8 mouse cellular contexts compared by ENCODE assay signal in the genomic region with DNA sequence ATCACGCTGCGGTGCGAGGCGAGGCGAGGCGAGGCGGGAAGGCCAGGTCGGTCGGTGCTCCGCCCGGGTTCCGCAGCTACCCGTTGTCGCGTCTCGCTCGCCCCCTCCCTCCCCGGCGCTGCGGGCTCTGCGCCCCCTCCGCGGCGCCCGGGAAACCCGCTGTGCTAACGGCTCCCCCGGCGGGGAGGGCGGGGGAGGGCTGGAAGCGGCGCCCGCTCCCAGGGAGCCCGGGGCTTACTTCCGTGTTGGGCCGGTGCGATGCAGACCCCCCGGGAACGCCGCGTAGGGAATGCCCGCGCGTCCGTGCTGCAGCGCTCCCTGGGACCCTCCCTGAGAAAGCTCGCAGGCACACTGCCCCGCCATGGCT. TPM values are rescaled to one million over a fixed set of nuclear protein-coding genes. Genes with fewer than 3 reads are reported as not detected.
A peak's percentile ranks its signal among the peaks of the same experiment; 100 is the strongest.
DNase-seq lines count a peak whose midpoint lies in the region; ATAC-seq and TF ChIP-seq lines count a peak whose summit lies in the region.
"Had no signal": no experiment of that assay in that cellular context is flagged by ENCODE, and none has a peak within 500 bp of the region (broad histone marks: within the 10 kb centered on the region; RNA-seq: fewer than 3 reads in every experiment).

No protein-coding gene starts in this region.

- TF ChIP-seq POLR2A in spleen, adult 2 months (IDR thresholded peaks at IDR 0.05; ENCODE audit: low read depth, low read length) = no peak; the same call in 1 of the 2 replicates

- WGBS in spleen, adult 2 months = 2% methylated on average over 44 of the region's 48 CpGs
- WGBS in forebrain, embryonic 13.5 days = 1% methylated on average over 42 of the region's 48 CpGs
- 0% methylated on average over 16 of the region's 48 CpGs for WGBS in liver, embryonic 12.5 days (ENCODE audit: insufficient replicate concordance)
- WGBS in stomach, embryonic 15.5 days = 0% methylated on average over 47 of the region's 48 CpGs

- H3K27me3 ChIP-seq in spleen, adult 2 months (ENCODE audit: control insufficient read depth, insufficient read depth, low read length) = no peaks in the 10 kb centered on the region
- no peaks in the 10 kb centered on the region for H3K27me3 ChIP-seq in forebrain, embryonic 13.5 days
- no peaks in the 10 kb centered on the region for H3K27me3 ChIP-seq in liver, embryonic 12.5 days (replicated peaks)
- H3K27me3 ChIP-seq in stomach, embryonic 15.5 days (replicated peaks) = no peaks in the 10 kb centered on the region

- intact Hi-C loops in left cerebral cortex, postnatal 25 days (cut with DNase I) = loop anchor here (5.0 kb wide), 1 partner anchor 95 kb away; no protein-coding TSS in a partner anchor
- intact Hi-C loops in left cerebral cortex, postnatal 36 days (cut with DNase I) = loop anchor here (2.0 kb wide), 1 partner anchor 140 kb away; no protein-coding TSS in a partner anchor

- peak; percentile 71 for ATAC-seq in forebrain, embryonic 13.5 days
- peak; percentile 54 for ATAC-seq in liver, embryonic 12.5 days
- peak; percentile 69 for ATAC-seq in stomach, embryonic 15.5 days (ENCODE audit: insufficient read depth, low FRiP score, low read depth)

- no peaks in the 10 kb centered on the region for H3K9me3 ChIP-seq in forebrain, embryonic 13.5 days (replicated peaks)
- no peaks in the 10 kb centered on the region for H3K9me3 ChIP-seq in liver, embryonic 12.5 days (replicated peaks)
- no peaks in the 10 kb centered on the region for H3K9me3 ChIP-seq in stomach, embryonic 15.5 days

- no peaks in the 10 kb centered on the region for H3K4me1 ChIP-seq in spleen, adult 2 months (ENCODE audit: control insufficient read depth, insufficient read depth, insufficient read length)
- H3K4me1 ChIP-seq in forebrain, embryonic 13.5 days = peaks cover 17% of the 10 kb centered on the region
- H3K4me1 ChIP-seq in liver, embryonic 12.5 days = peaks cover 29% of the 10 kb centered on the region
- H3K4me1 ChIP-seq in stomach, embryonic 15.5 days = peaks cover 3% of the 10 kb centered on the region; the same call in 1 of the 2 replicates

- H3K27ac ChIP-seq in spleen, adult 2 months (ENCODE audit: insufficient read depth, low read length) = peak overlapping the region; percentile 99
- peak overlapping the region; percentile 100 for H3K27ac ChIP-seq in forebrain, embryonic 13.5 days
- H3K27ac ChIP-seq in liver, embryonic 12.5 days = peak overlapping the region; percentile 97
- H3K27ac ChIP-seq in stomach, embryonic 15.5 days = peak overlapping the region; percentile 98

- H3K9ac ChIP-seq in forebrain, embryonic 13.5 days = peak overlapping the region; percentile 100
- H3K9ac ChIP-seq in liver, embryonic 12.5 days = peak overlapping the region; percentile 100
- H3K9ac ChIP-seq in stomach, embryonic 15.5 days = peak overlapping the region; percentile 59

- no peak for TF ChIP-seq CTCF in spleen, adult 2 months (IDR thresholded peaks at IDR 0.05; ENCODE audit: extremely low read depth, insufficient read depth, insufficient read length, insufficient replicate concordance)

- DNase-seq in spleen, adult 2 months (ENCODE audit: low read depth in 1 of 2, low spot score in 2 of 2) = peak in 1 of 2 experiments; percentile 74
- no peak for DNase-seq in spleen, postnatal 10 days (ENCODE audit: low spot score in 2 of 2)
- DNase-seq in left cerebral cortex, postnatal 25 days (ENCODE audit: low spot score in 2 of 2) = no peak
- no peak for DNase-seq in left cerebral cortex, postnatal 36 days (ENCODE audit: low spot score in 2 of 2)

- H3K4me3 ChIP-seq in spleen, adult 2 months (ENCODE audit: extremely low read depth, insufficient read depth, insufficient read length) = peak overlapping the region; percentile 85
- H3K4me3 ChIP-seq in forebrain, embryonic 13.5 days = peak overlapping the region; percentile 99
- peak overlapping the region; percentile 98 for H3K4me3 ChIP-seq in liver, embryonic 12.5 days
- peak overlapping the region; percentile 98 for H3K4me3 ChIP-seq in stomach, embryonic 15.5 days (replicated peaks)

- H3K36me3 ChIP-seq in spleen, adult 2 months (ENCODE audit: control insufficient read depth, insufficient read depth, low read length) = peaks cover 9% of the 10 kb centered on the region
- peaks cover 10% of the 10 kb centered on the region for H3K36me3 ChIP-seq in forebrain, embryonic 13.5 days (ENCODE audit: poor library complexity, severe bottlenecking)
- peaks cover 42% of the 10 kb centered on the region for H3K36me3 ChIP-seq in liver, embryonic 12.5 days
- peaks cover 2% of the 10 kb centered on the region for H3K36me3 ChIP-seq in stomach, embryonic 15.5 days

- H3K4me2 ChIP-seq in forebrain, embryonic 13.5 days = peak overlapping the region; percentile 59
- H3K4me2 ChIP-seq in liver, embryonic 12.5 days = peak overlapping the region; percentile 84
- peak overlapping the region; percentile 51 for H3K4me2 ChIP-seq in stomach, embryonic 15.5 days

RNA-seq across cellular contexts. Expression of a gene that starts 0.4 kb away (rescaled TPM):
- 163 and 210 TPM in 2 replicates for polyA plus RNA-seq in spleen, adult 2 months (2012; rRNA removed)
- polyA plus RNA-seq in forebrain, embryonic 13.5 days (2015; fragmentation: Nextera tagmentation; extraction: Ambion mirVana) = 2,271 and 2,276 TPM in 2 replicates
- polyA plus RNA-seq in liver, embryonic 12.5 days (2016; fragmentation: Nextera tagmentation; extraction: Ambion mirVana) = 906 and 911 TPM in 2 replicates
- polyA plus RNA-seq in stomach, embryonic 15.5 days (2015; fragmentation: Nextera tagmentation; extraction: Ambion mirVana) = 1,284 and 1,390 TPM in 2 replicates
- 100 to 1,000 TPM; 573 to 639 TPM for total RNA-seq in left cerebral cortex, postnatal 25 days (2021)
- total RNA-seq in left cerebral cortex, postnatal 36 days (2021) = 100 to 1,000 TPM; 576 to 584 TPM

RNA-seq across cellular contexts. Expression of a gene that starts 0.7 kb away (rescaled TPM):
- polyA plus RNA-seq in spleen, adult 2 months (2012; rRNA removed) = 9.4 and 10.9 TPM in 2 replicates
- 28.0 and 28.4 TPM in 2 replicates for polyA plus RNA-seq in forebrain, embryonic 13.5 days (2015; fragmentation: Nextera tagmentation; extraction: Ambion mirVana)
- 22.3 and 25.4 TPM in 2 replicates for polyA plus RNA-seq in liver, embryonic 12.5 days (2016; fragmentation: Nextera tagmentation; extraction: Ambion mirVana)
- polyA plus RNA-seq in stomach, embryonic 15.5 days (2015; fragmentation: Nextera tagmentation; extraction: Ambion mirVana) = 23.8 and 24.3 TPM in 2 replicates
- total RNA-seq in left cerebral cortex, postnatal 25 days (2021) = 10 to 100 TPM; 13.7 to 15.2 TPM
- 10 to 100 TPM; 11.6 to 13.8 TPM for total RNA-seq in left cerebral cortex, postnatal 36 days (2021)

RNA-seq across cellular contexts. Expression of a gene that starts 17.7 kb away (rescaled TPM):
- polyA plus RNA-seq in spleen, adult 2 months (2012; rRNA removed) = 14.4 and 23.1 TPM in 2 replicates
- 24.4 and 26.3 TPM in 2 replicates for polyA plus RNA-seq in forebrain, embryonic 13.5 days (2015; fragmentation: Nextera tagmentation; extraction: Ambion mirVana)
- polyA plus RNA-seq in liver, embryonic 12.5 days (2016; fragmentation: Nextera tagmentation; extraction: Ambion mirVana) = 27.5 and 27.6 TPM in 2 replicates
- 34.6 and 35.0 TPM in 2 replicates for polyA plus RNA-seq in stomach, embryonic 15.5 days (2015; fragmentation: Nextera tagmentation; extraction: Ambion mirVana)
- 1 to 10 TPM; 5.7 to 6.7 TPM for total RNA-seq in left cerebral cortex, postnatal 25 days (2021)
- 1 to 10 TPM; 7.1 to 7.4 TPM for total RNA-seq in left cerebral cortex, postnatal 36 days (2021)

RNA-seq across cellular contexts. Expression of a gene that starts 43.8 kb away (rescaled TPM):
- 0.02 TPM in 2 replicates for polyA plus RNA-seq in spleen, adult 2 months (2012; rRNA removed)
- polyA plus RNA-seq in forebrain, embryonic 13.5 days (2015; fragmentation: Nextera tagmentation; extraction: Ambion mirVana) = 1.4 and 1.6 TPM in 2 replicates
- 0.06 and 0.14 TPM in 2 replicates for polyA plus RNA-seq in liver, embryonic 12.5 days (2016; fragmentation: Nextera tagmentation; extraction: Ambion mirVana)
- 0.32 and 0.49 TPM in 2 replicates for polyA plus RNA-seq in stomach, embryonic 15.5 days (2015; fragmentation: Nextera tagmentation; extraction: Ambion mirVana)
- 1 to 10 TPM; 2.9 to 4.3 TPM for total RNA-seq in left cerebral cortex, postnatal 25 days (2021)
- total RNA-seq in left cerebral cortex, postnatal 36 days (2021) = 1 to 10 TPM; 2.7 to 3.2 TPM
- total RNA-seq: hematopoietic stem cell, adult 5-6 weeks had no signal
